Mouse (Mus musculus): ENCODE data around the gene Col4a2.

DNA sequence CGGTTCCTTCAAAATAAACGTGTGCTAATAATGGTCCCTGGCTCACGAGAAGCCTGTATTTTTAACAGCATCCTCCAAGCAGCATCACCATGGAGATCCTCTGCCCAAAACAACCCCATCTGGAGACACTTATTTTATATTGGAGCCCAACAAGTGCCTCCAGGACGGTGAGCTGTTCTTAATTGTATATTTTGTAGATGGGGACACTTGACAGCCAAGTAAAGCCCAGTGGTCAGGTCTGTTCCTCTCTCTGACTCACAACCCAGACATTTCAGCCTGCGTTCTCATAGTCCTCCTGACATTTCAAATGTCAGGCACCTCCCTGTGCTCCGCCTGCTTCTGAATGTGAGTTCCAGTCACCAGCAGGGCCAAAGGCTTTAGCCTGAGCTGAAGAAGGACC lies 43.9 kb upstream of the Col4a2 start:
- TF ChIP-seq CTCF (IDR thresholded peaks at IDR 0.05; ENCODE audit: low read depth): no peak
- no peak for TF ChIP-seq EP300 (optimal IDR thresholded peaks at IDR 0.05)
